Mouse (Mus musculus) kidney, adult 8-10 months (tissue): ENCODE data around the gene Col4a1.

ENCODE experiments used
- DNase-seq, 2 experiments: peaks; one replicate each; pipeline ENCODE4 v3.0.0; 2022

The Col4a1 gene

DNA sequence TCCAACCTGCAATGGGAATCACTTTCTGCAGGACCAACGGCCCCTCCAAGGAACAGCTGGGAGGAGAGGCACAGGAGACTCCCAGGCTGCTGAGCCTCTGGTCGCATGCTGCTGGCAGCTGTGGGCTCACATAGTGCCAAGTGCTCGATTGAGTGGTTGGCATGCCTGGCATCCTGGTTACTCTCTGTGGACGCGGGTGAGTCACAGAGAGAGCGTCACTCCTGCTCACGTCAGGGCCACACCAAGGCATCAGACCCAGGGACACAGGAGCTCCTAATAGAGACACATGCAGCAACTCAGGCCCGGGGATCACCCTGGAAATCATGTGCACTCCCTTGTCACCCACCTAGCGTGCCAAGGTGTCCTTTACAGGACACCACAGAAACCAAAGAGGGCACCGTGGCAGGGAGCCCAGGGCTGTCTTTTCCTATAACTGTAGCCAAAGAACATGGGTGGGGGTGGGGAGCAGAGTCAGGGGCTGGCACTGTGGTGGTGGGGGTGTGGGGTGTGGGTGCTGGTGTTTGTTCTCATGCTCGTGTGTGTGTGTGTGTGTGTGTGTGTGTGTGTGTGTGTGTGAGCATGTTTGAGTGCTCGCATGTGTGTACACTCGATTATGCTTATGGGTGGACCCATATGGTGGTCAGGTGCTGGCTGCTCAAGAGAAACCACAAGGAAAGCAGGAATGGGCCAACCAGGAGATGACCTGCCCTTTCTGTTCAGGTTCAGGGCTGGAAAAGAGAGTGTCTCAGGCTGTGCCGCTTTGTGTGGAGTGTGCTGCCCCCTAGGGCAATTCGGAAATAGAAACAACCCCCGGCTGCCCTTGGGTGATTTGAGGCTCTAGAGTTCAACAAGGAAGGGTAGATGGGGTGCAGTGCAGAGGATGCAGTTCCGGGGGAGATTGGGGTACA, 139.1 kb downstream of the Col4a1 start:
- DNase-seq, result peak; percentile 53 to 59

DNA sequence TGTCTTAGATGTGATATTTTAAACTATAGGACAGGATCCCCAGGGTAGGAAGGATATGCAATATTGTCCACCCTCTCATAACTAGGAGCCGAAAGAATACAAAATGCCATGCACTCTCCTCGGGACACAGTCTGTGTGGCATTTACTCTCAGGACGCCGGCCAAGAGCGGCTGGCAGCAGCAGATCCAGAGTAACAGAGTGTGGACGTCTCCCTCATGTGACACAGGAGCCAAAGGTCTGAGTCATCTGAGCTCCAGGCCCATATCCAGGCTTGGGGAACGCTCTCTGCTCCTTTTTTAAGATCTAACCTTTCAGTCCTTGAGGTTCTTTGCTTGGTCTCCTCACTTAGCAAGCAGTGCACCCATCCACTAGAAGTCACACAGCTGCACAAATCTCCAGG, 141.1 kb downstream of the Col4a1 start:
- DNase-seq, result peak; percentile 65 to 70

DNA sequence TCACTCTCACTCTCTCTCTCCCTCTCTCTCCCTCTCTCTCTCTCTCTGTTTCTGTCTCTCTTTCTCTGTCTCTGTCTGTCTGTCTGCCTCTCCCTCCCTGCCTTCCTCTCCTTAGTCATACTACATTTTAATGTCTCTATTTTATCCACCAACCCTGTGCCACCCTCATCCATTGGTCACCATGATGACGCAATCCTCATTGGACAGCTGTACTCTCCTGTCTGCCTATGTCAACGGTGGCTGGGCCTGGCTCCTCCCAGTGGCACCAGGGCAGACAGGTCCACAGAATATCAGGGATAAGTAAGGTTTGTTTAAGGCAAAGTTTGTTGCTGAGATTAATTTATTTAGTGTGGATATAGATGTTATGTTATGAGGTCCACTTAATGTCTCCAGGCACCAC, 143.2 kb downstream of the Col4a1 start:
- no peak for DNase-seq

DNA sequence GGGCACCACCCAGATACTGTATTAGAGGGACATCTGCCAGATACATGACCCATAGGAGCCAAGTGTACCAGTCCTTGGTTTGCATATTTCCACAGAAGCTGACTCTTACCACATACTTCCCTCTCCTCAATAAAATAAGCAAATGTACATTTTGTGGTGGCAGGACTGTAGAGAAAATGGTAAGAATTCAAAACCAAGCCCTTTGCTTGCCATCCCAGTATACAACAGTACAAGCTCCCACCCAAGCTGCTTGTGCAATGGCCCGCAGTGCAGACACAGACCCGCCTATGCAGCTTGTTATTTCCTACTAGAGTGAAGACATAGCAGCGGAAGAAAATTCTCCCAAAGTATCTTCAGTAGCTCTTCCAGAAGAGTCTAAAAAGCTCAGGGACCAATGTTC, 143.8 kb downstream of the Col4a1 start:
- no peak for DNase-seq

DNA sequence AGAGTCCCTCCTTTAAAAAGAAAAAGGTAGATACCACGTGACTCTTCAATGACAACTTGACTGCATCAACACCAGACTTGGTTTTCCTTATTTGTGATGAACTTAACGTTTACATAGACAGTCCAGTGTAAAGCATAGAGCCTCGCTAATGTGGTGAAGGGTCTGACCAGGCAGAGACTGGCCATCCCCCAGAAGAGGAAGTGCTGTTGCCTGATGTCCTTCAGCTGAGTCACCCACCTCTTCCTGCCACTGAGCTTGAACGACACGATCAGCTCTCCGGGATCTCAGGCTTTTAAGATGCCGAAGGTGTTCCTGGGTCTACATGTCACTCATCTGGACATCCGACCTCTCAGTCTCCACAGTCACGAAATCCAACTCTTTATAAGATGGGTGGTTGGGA, 144.7 kb downstream of the Col4a1 start:
- DNase-seq, result no peak

DNA sequence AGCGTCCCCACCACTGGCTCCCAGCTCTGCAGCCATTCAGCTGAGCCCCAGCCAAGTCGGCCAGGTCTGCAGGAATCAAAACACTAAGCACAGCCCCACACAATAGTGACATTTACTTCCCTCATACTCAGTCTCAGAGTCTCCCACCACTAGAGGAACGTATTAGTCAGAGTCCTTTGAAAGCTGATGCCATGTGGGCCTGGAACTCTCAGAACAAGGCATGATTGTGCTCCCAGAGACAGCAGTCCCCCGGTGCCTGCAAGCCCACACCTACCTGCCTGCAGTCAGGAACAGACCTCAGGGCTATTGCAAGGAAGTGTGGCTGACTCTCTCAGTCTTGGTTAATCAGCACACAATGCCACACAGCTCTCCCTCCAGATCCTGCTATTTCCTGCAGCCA, 147.0 kb downstream of the Col4a1 start:
- no peak for DNase-seq

DNA sequence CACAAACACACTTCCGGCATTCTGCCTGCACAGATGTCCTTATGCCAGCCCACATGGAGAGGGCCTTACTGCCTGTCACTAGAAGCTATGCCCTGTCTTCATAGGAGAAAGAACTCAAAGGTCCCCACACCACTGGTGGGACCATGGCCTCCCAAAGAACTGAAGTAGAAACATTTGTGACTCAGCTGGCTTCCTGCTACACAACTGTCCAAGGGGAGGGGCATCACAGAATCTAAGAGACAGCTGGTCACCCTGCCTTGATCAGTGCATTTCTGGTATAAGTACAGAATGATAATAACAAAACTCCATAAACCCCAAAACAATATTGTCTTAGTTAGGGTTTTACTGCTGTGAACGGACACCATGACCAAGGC, 156.3 kb downstream of the Col4a1 start:
- no peak for DNase-seq

DNA sequence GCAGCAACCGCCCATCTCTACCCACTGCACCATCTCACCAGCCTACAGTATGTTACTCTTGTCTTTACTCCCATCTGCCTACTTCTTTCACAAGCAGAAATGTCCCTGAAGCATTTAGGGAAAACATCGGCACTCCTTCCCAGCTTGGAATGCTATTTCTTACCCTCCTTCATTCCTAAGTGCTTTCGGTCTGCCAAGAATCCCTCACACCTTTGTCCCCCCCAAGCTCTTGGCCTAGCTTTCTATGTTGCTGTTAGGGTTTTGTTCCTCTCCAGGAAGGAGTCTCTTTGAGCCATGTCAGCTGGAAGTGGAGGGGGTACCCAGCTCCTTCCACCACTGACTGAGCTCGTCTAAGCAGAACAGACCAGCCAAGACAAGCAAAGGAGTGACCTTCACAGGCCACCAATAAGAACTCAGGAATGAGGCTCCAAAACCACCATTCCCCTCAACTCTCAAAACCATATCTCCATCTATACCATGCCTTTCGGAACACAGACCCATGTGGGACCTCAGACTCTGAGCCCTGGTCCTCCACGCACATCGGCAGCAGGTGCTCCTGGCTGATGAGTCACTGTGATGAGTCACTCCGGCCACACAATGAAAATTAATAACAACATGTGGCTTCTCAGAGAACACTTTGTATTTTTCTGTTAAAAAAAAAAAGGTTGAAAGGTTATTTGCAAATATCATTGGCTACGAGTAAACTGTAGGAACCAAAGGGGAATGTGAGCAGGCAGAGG, 156.9 kb downstream of the Col4a1 start:
- no peak for DNase-seq

DNA sequence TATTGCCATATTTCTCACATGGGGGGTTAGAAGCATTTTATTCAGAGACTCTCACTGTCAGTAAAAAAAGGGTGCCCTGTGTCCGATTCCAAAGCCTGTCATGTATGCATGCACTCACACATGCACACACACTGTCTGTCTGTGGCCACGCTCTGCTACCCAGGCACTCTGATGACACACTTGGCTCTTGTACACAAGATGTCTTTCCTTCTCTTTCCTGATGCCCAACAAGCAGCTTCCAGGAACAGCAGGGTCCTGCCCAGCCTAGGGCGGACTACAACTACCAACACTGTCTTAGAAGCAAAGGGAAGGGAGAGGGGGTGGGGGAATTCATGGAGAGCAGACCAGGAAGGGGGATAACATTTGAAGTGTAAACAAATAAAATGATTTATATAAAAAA, 162.4 kb downstream of the Col4a1 start:
- DNase-seq, result no peak

DNA sequence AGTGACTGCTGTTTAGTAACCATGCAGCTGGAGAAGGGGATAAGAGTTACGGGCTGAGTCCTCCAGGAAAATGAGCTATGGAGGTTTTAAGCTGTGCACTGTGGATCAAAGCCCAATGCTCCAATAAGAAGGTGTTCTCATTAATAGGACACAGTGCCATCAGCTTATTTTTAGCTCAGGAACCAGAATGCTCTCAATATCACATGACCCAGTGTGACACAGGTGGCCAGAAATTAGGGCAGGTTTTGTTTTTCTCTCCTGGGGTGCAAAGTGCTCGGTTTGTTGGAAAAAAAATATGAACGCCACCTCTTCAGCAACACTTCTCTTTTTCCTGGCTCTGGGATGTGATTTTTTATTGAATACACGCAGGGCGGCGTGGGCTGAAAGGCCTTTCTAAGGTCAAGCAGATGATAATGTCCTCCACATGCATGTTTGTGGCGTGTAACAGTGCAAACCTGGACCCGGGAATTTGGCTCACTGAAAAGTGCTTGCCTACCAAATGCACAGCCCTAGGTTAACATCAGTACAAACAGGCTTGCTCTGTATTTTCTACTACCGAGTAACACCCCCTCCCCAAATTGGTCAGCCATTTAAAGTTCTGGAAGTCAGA, 163.3 kb downstream of the Col4a1 start:
- DNase-seq, result no peak

DNA sequence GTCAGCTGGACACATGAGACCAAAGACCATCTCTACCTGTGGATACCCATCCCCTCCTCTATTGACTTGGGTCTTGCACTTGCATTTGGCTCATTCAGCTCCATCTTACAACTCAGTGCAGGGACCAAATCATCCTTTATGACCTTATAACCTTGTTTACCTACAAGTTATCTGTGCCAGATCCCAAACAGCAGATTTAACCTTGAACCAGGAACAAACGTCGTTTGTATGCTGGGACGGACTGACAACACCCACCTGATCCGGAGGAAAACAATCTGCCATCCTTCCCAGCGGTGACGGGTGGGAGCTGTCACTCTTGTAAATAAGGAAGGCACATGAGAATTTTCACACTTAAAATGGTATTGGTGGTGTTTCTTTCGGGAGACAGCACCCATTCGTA, 163.8 kb downstream of the Col4a1 start:
- DNase-seq, result no peak
